In genomic region chr13:53362531-53362930, GRCm38 (mm10) we compare ENCODE assay signal across 27 mouse cellular contexts.
"Had no signal": no experiment of that assay in that cellular context is flagged by ENCODE, and none has a peak within 500 bp of the region (broad histone marks: within the 10 kb centered on the region; RNA-seq: fewer than 3 reads in every experiment).

No protein-coding gene starts in this region.

- H3K9me3 ChIP-seq: limb, embryonic 12.5 days; liver, embryonic 12.5 days; liver, embryonic 15.5 days; lung, embryonic 15.5 days; megakaryocyte, embryonic 14.5 days; midbrain, embryonic 10.5 days; midbrain, embryonic 13.5 days; neural tube, embryonic 13.5 days; stomach, embryonic 15.5 days had no signal

- H3K27me3 ChIP-seq: limb, embryonic 12.5 days; liver, embryonic 12.5 days; liver, embryonic 15.5 days; lung, embryonic 15.5 days; megakaryocyte, embryonic 14.5 days; midbrain, embryonic 13.5 days; neural tube, embryonic 13.5 days; stomach, embryonic 15.5 days had no signal

- H3K9ac ChIP-seq: limb, embryonic 12.5 days; liver, embryonic 12.5 days; liver, embryonic 15.5 days; lung, embryonic 15.5 days; midbrain, embryonic 13.5 days; neural tube, embryonic 13.5 days; stomach, embryonic 15.5 days had no signal

- H3K4me3 ChIP-seq: layer of hippocampus, adult 2 months; left cerebral cortex, adult 2 months; limb, embryonic 12.5 days; liver, embryonic 12.5 days; liver, embryonic 15.5 days; lung, embryonic 15.5 days; megakaryocyte, embryonic 14.5 days; midbrain, embryonic 10.5 days; midbrain, embryonic 13.5 days; myocyte; neural tube, embryonic 13.5 days; stomach, embryonic 15.5 days had no signal

- H3K4me1 ChIP-seq: limb, embryonic 12.5 days; liver, embryonic 12.5 days; liver, embryonic 15.5 days; lung, embryonic 15.5 days; midbrain, embryonic 10.5 days; midbrain, embryonic 13.5 days; neural tube, embryonic 13.5 days; stomach, embryonic 15.5 days had no signal

- H3K27ac ChIP-seq: kidney, postnatal 0 days; layer of hippocampus, adult 2 months; left cerebral cortex, adult 2 months; limb, embryonic 12.5 days; liver, embryonic 12.5 days; liver, embryonic 15.5 days; lung, embryonic 15.5 days; midbrain, embryonic 10.5 days; midbrain, embryonic 13.5 days; neural tube, embryonic 13.5 days; stomach, embryonic 15.5 days had no signal

- DNase-seq: kidney, adult 2 months; kidney, postnatal 25 days; layer of hippocampus, postnatal 36 days; liver; lung, adult 18-20 months; lung, postnatal 10 days; lung, postnatal 36 days; retina, postnatal 1 day; right cerebral cortex, postnatal 25 days; spleen, adult 18-20 months; thymus, adult 2 months; thymus, postnatal 36 days had no signal

- ATAC-seq: intestine, postnatal 0 days; liver, embryonic 12.5 days; midbrain, embryonic 13.5 days; midbrain, embryonic 16.5 days had no signal

- H3K4me2 ChIP-seq: limb, embryonic 12.5 days; liver, embryonic 12.5 days; liver, embryonic 15.5 days; lung, embryonic 15.5 days; midbrain, embryonic 13.5 days; neural tube, embryonic 13.5 days; stomach, embryonic 15.5 days had no signal
